In the genomic region with DNA sequence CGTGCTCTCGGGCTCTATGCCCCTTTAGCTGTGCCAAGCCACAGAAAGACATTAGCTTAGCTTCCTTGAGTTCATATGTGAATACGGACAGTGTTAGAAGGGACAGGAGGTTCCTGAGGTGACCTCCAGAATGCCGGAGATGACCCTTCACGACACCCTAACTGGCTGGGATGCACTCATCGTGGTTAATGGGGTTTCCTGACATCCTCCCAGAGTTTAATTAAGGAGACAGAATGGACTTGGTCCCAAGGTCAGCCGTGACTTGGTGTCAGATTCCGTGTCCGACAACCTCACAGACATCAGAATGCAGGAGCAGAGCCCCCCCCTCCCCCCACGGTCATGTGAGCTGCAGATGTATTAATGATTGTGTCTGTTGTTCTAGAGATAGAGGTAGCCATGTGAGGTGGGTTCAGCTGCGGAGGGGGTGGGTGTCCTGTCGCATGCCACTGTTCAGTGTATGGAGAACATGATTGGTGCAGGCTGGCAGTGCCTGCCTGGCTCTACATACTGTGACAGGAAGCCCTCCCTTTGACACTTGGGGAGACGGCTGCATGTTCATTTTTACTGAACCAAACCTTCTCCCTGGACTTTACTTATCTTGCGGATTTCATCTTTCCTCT, we compare ENCODE assay signal across 17 mouse cellular contexts.
"Had no signal": no experiment of that assay in that cellular context is flagged by ENCODE, and none has a peak within 500 bp of the region (broad histone marks: within the 10 kb centered on the region; RNA-seq: fewer than 3 reads in every experiment).

No protein-coding gene starts in this region.

- H3K4me3 ChIP-seq: lung, embryonic 15.5 days; midbrain, embryonic 13.5 days; midbrain, embryonic 15.5 days; neural tube, embryonic 12.5 days; stomach, embryonic 15.5 days had no signal

- H3K9me3 ChIP-seq: lung, embryonic 15.5 days; midbrain, embryonic 13.5 days; midbrain, embryonic 15.5 days; neural tube, embryonic 12.5 days; stomach, embryonic 15.5 days had no signal

- H3K36me3 ChIP-seq: lung, embryonic 15.5 days; midbrain, embryonic 13.5 days; midbrain, embryonic 15.5 days; neural tube, embryonic 12.5 days; stomach, embryonic 15.5 days had no signal

- DNase-seq: liver, postnatal 0 days; lung, adult 2 months; lung, postnatal 14 days; lung, postnatal 36 days; right cerebral cortex, postnatal 14 days; thymus, adult 2 months; thymus, postnatal 25 days; thymus, postnatal 4 days had no signal

- H3K27me3 ChIP-seq: midbrain, embryonic 13.5 days; midbrain, embryonic 15.5 days had no signal

- H3K9ac ChIP-seq: liver, postnatal 0 days; lung, embryonic 15.5 days; midbrain, embryonic 13.5 days; midbrain, embryonic 15.5 days; neural tube, embryonic 12.5 days; stomach, embryonic 15.5 days had no signal

- H3K4me2 ChIP-seq: lung, embryonic 15.5 days; midbrain, embryonic 11.5 days; midbrain, embryonic 13.5 days; midbrain, embryonic 15.5 days; neural tube, embryonic 12.5 days; stomach, embryonic 15.5 days had no signal

- ATAC-seq: liver, postnatal 0 days; lung, postnatal 0 days had no signal

- H3K4me1 ChIP-seq: lung, embryonic 15.5 days; neural tube, embryonic 12.5 days; stomach, embryonic 15.5 days had no signal

- H3K27ac ChIP-seq: lung, embryonic 15.5 days; macrophage; midbrain, embryonic 13.5 days; midbrain, embryonic 15.5 days; neural tube, embryonic 12.5 days; stomach, embryonic 15.5 days; stomach, postnatal 0 days had no signal
